Mouse (Mus musculus) induced T-regulatory cell, adult 2 months (primary cell): ENCODE measurements around the gene Uimc1.

Experiments used
- DNase-seq: peaks from one replicate; pipeline ENCODE4 v3.0.0-alpha.2; 2012; ENCODE audit warnings: low read depth

Uimc1 gene

GRCm38 (mm10) chr13:54995161-54995560, 104.9 kb downstream of the Uimc1 start:
- no peak for DNase-seq

GRCm38 (mm10) chr13:54994576-54994975, 105.5 kb downstream of the Uimc1 start:
- DNase-seq: no peak

DNA sequence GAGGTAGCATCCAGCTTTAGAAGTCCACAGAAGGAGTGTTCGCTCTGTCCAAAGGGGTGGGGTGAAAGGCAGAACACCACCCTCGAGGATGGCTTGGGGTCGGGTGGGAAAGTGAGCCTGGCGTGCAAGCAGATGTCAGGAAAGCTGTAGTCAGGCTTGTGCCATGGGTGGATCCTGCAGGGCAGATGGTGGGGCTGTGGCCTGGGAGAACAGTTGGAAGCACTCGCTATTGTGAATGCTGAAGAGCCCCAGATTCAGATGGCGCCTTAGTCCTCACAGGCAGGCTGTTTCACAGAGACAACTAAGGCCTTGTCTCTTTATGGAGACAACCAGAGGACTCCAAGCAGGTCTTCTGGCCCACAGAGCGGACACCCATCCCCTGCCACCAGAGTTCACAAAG, 107.9 kb downstream of the Uimc1 start:
- DNase-seq: no peak

GRCm38 (mm10) chr13:54988181-54988760, 111.8 kb downstream of the Uimc1 start:
- DNase-seq: no peak

GRCm38 (mm10) chr13:54987405-54987804, 112.7 kb downstream of the Uimc1 start:
- no peak for DNase-seq

DNA sequence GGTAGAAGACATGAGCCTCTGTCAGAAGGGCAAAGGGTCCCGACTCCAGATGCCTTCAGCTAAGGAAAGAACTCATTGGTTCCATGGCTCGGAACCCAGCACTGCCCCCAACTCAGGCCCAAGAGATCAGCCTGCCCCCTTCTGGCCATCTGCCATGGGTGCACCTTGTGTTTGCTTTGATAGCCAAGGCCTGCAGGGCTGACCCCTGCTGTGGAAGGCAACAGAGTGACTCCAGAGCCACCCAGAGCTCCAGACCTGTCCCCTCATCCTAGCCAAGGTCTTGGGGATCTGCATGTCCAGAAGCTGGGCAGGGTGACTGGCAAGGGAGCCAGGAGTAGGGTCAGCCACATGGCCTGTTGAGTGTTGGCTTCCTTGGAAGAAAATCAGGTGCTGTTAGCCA, 116.5 kb downstream of the Uimc1 start:
- DNase-seq: no peak

GRCm38 (mm10) chr13:54983001-54983400, 117.1 kb downstream of the Uimc1 start:
- no peak for DNase-seq

GRCm38 (mm10) chr13:54980957-54981356, 119.1 kb downstream of the Uimc1 start:
- no peak for DNase-seq

- no peak for DNase-seq
These were observed 121.3 kb downstream of the Uimc1 start for GRCm38 (mm10) chr13:54978804-54979203.
